Mouse (Mus musculus) liver, embryonic 13.5 days (tissue): ENCODE results near the gene Fgl2. TPM values are rescaled to one million over a fixed set of nuclear protein-coding genes. Genes with fewer than 3 reads are reported as not detected.
A peak's percentile ranks its signal among the peaks of the same experiment; 100 is the strongest.

Experiments used
- ATAC-seq: fragments of 200-750 bp; cut with Nextera tagmentation; 2 replicates; pipeline ENCODE4 v1.8.0; 2017; ENCODE audit warnings: low read depth, mild to moderate bottlenecking, moderate number of reproducible peaks, moderate library complexity
- DNase-seq: peaks from one replicate; pipeline ENCODE4 v3.0.0; 2022
- H3K27ac ChIP-seq: fragments of 300-500 bp; sonication (generic); 2 replicates; pipeline ENCODE4 v1.5.1; 2015; ENCODE audit warnings: moderate library complexity, mild to moderate bottlenecking, inconsistent platforms
- H3K27me3 ChIP-seq: fragments of 300-500 bp; sonication (generic); 2 replicates; pipeline ENCODE4 v1.6.1; 2015; ENCODE audit warnings: mild to moderate bottlenecking, inconsistent platforms
- H3K36me3 ChIP-seq: fragments of 300-500 bp; sonication (generic); 2 replicates; pipeline ENCODE4 v1.6.1; 2015; ENCODE audit warnings: mild to moderate bottlenecking, inconsistent platforms
- H3K4me1 ChIP-seq: fragments of 300-500 bp; sonication (generic); replicated peaks from 2 replicates; pipeline ENCODE4 v1.6.1; 2015; ENCODE audit warnings: inconsistent platforms
- H3K4me2 ChIP-seq: fragments of 300-500 bp; sonication (generic); 2 replicates; pipeline ENCODE4 v1.6.1; 2015; ENCODE audit warnings: inconsistent platforms, mild to moderate bottlenecking, moderate library complexity
- H3K4me3 ChIP-seq: fragments of 300-500 bp; sonication (generic); replicated peaks from 2 replicates; pipeline ENCODE4 v1.5.1; 2015; ENCODE audit warnings: mild to moderate bottlenecking, inconsistent platforms
- H3K9ac ChIP-seq: fragments of 300-500 bp; sonication (generic); 2 replicates; pipeline ENCODE4 v1.6.1; 2015; ENCODE audit warnings: mild to moderate bottlenecking, inconsistent platforms
- H3K9me3 ChIP-seq: fragments of 300-500 bp; sonication (generic); replicated peaks from 2 replicates; pipeline ENCODE4 v1.6.1; 2016; ENCODE audit warnings: inconsistent platforms
- WGBS: fragments of 180-500 bp; shearing (Covaris S2); methylation state at CpG from one replicate; pipeline ENCODE4 v1.1.7; 2015; ENCODE audit not compliant: insufficient replicate concordance; 5-methylcytosine and 5-hydroxymethylcytosine counted together
- polyA plus RNA-seq: library from polyadenylated mRNA; unstranded; fragments of >200 nt; fragmentation: Nextera tagmentation; extraction: Ambion mirVana; gene quantifications from 2 replicates; pipeline ENCODE4 v1.2.1, GENCODE M21; 2015

Fgl2 gene
- polyA plus RNA-seq, 1 experiment from 2014 or later: 1.6 TPM

- Histone ChIP-seq H3K4me1 (0 out of 2 replicates have a peak, but pooled peaks cover 2% of the 10 kb centered on the region), H3K27me3 (no peaks in the 10 kb centered on the region), H3K9ac (no peak overlapping the region), H3K27ac (no peak overlapping the region), H3K9me3 (no peaks in the 10 kb centered on the region), H3K4me3 (no peak overlapping the region), H3K36me3 (no peaks in the 10 kb centered on the region), H3K4me2 (no peak overlapping the region)
- WGBS: 50% methylated on average over 13 of the region's 13 CpGs
- DNase-seq (no peak), ATAC-seq (no peak)
Measured at GRCm38 (mm10) chr5:21384252-21384960, 12.0 kb downstream of the Fgl2 start.

- Histone ChIP-seq H3K4me1 (0 out of 2 replicates have a peak, but pooled peaks cover 2% of the 10 kb centered on the region), H3K9me3 (no peaks in the 10 kb centered on the region), H3K4me2 (no peak overlapping the region), H3K27me3 (no peaks in the 10 kb centered on the region), H3K9ac (no peak overlapping the region), H3K36me3 (no peaks in the 10 kb centered on the region), H3K4me3 (no peak overlapping the region), H3K27ac (no peak overlapping the region)
- ATAC-seq: no peak
- DNase-seq: no peak
- 41% methylated on average over 9 of the region's 9 CpGs for WGBS
Measured at GRCm38 (mm10) chr5:21384976-21385375, 12.5 kb downstream of the Fgl2 start.

GRCm38 (mm10) chr5:21386432-21386831 lies 14.0 kb downstream of the Fgl2 start:
- Histone ChIP-seq H3K27me3 (no peaks in the 10 kb centered on the region), H3K4me2 (no peak overlapping the region), H3K4me3 (no peak overlapping the region), H3K4me1 (0 out of 2 replicates have a peak, but pooled peaks cover 2% of the 10 kb centered on the region), H3K36me3 (no peaks in the 10 kb centered on the region), H3K27ac (no peak overlapping the region), H3K9ac (no peak overlapping the region), H3K9me3 (no peaks in the 10 kb centered on the region)
- no peak for DNase-seq
- no peak for ATAC-seq
- 43% methylated on average over 4 of the region's 4 CpGs for whole genome bisulfite sequencing

- Histone ChIP-seq H3K27me3 (no peaks in the 10 kb centered on the region), H3K4me3 (no peak overlapping the region), H3K9ac (no peak overlapping the region), H3K4me2 (no peak overlapping the region), H3K9me3 (no peaks in the 10 kb centered on the region), H3K27ac (no peak overlapping the region), H3K36me3 (no peaks in the 10 kb centered on the region), H3K4me1 (0 out of 2 replicates have a peak, but pooled peaks cover 2% of the 10 kb centered on the region)
- DNase-seq (no peak), ATAC-seq (no peak)
Measured at GRCm38 (mm10) chr5:21387340-21387739, 14.9 kb downstream of the Fgl2 start.

GRCm38 (mm10) chr5:21388855-21389254 lies 16.4 kb downstream of the Fgl2 start:
- DNase-seq: no peak
- H3K9me3 ChIP-seq: no peaks in the 10 kb centered on the region
- H3K36me3 ChIP-seq: no peaks in the 10 kb centered on the region
- H3K4me2 ChIP-seq: no peak overlapping the region
- H3K4me3 ChIP-seq: no peak overlapping the region
- H3K4me1 ChIP-seq: no peaks in the 10 kb centered on the region
- H3K9ac ChIP-seq: no peak overlapping the region
- no peaks in the 10 kb centered on the region for H3K27me3 ChIP-seq
- H3K27ac ChIP-seq: no peak overlapping the region
- no peak for ATAC-seq
- WGBS: 54% methylated on average over 4 of the region's 4 CpGs

GRCm38 (mm10) chr5:21391616-21392384 lies 19.4 kb downstream of the Fgl2 start:
- no peaks in the 10 kb centered on the region for H3K27me3 ChIP-seq
- no peak overlapping the region for H3K4me3 ChIP-seq
- no peak for DNase-seq
- no peaks in the 10 kb centered on the region for H3K36me3 ChIP-seq
- no peak overlapping the region for H3K27ac ChIP-seq
- H3K4me1 ChIP-seq: peaks cover 9% of the 10 kb centered on the region; the same call in 1 of the 2 replicates
- H3K9ac ChIP-seq: no peak overlapping the region
- ATAC-seq: no peak
- 52% methylated on average over 13 of the region's 13 CpGs for WGBS
- no peaks in the 10 kb centered on the region for H3K9me3 ChIP-seq
- no peak overlapping the region for H3K4me2 ChIP-seq

GRCm38 (mm10) chr5:21394562-21394961 lies 22.1 kb downstream of the Fgl2 start:
- no peaks in the 10 kb centered on the region for H3K36me3 ChIP-seq
- no peak for ATAC-seq
- no peak overlapping the region for H3K27ac ChIP-seq
- no peak for DNase-seq
- 43% methylated on average over 2 of the region's 2 CpGs for WGBS
- H3K9me3 ChIP-seq: no peaks in the 10 kb centered on the region
- H3K4me2 ChIP-seq: no peak overlapping the region
- H3K4me1 ChIP-seq: peaks cover 9% of the 10 kb centered on the region; the same call in 1 of the 2 replicates
- no peaks in the 10 kb centered on the region for H3K27me3 ChIP-seq
- no peak overlapping the region for H3K9ac ChIP-seq
- H3K4me3 ChIP-seq: no peak overlapping the region

- 12% methylated on average over 7 of the region's 7 CpGs for WGBS
- no peaks in the 10 kb centered on the region for H3K9me3 ChIP-seq
- no peaks in the 10 kb centered on the region for H3K36me3 ChIP-seq
- no peak overlapping the region for H3K9ac ChIP-seq
- no peak overlapping the region for H3K4me3 ChIP-seq
- DNase-seq: no peak
- H3K4me1 ChIP-seq: peaks cover 9% of the 10 kb centered on the region; the same call in 1 of the 2 replicates
- H3K4me2 ChIP-seq: no peak overlapping the region
- no peaks in the 10 kb centered on the region for H3K27me3 ChIP-seq
- H3K27ac ChIP-seq: no peak overlapping the region
- peak; percentile 63; the same call in 1 of the 2 replicates for ATAC-seq
Measured at GRCm38 (mm10) chr5:21395205-21395840, 22.9 kb downstream of the Fgl2 start.

- 0 out of 2 replicates have a peak, but pooled peaks cover 8% of the 10 kb centered on the region for H3K4me1 ChIP-seq
- 0 out of 2 replicates have a peak overlapping the region, but pooled peaks have one; percentile 13 for H3K27ac ChIP-seq
- no peak for DNase-seq
- H3K36me3 ChIP-seq: no peaks in the 10 kb centered on the region
- WGBS: 15% methylated on average over 5 of the region's 5 CpGs
- no peaks in the 10 kb centered on the region for H3K27me3 ChIP-seq
- peak overlapping the region; percentile 21 for H3K4me2 ChIP-seq
- no peak overlapping the region for H3K9ac ChIP-seq
- no peak for ATAC-seq
- no peak overlapping the region for H3K4me3 ChIP-seq
- no peaks in the 10 kb centered on the region for H3K9me3 ChIP-seq
Measured at GRCm38 (mm10) chr5:21411261-21411666, 38.8 kb downstream of the Fgl2 start.

GRCm38 (mm10) chr5:21412056-21412455 lies 39.6 kb downstream of the Fgl2 start:
- no peaks in the 10 kb centered on the region for H3K27me3 ChIP-seq
- no peaks in the 10 kb centered on the region for H3K36me3 ChIP-seq
- H3K27ac ChIP-seq: peak overlapping the region; percentile 13; the same call in 1 of the 2 replicates
- no peak overlapping the region for H3K4me2 ChIP-seq
- H3K4me1 ChIP-seq: 0 out of 2 replicates have a peak, but pooled peaks cover 8% of the 10 kb centered on the region
- DNase-seq (no peak), ATAC-seq (no peak)
- H3K4me3 ChIP-seq: no peak overlapping the region
- WGBS: 43% methylated on average over 5 of the region's 5 CpGs
- no peak overlapping the region for H3K9ac ChIP-seq
- no peaks in the 10 kb centered on the region for H3K9me3 ChIP-seq

- H3K9me3 ChIP-seq: no peaks in the 10 kb centered on the region
- no peaks in the 10 kb centered on the region for H3K27me3 ChIP-seq
- no peak overlapping the region for H3K9ac ChIP-seq
- WGBS: 62% methylated on average over 3 of the region's 3 CpGs
- ATAC-seq: no peak
- DNase-seq: no peak
- H3K27ac ChIP-seq: no peak overlapping the region
- no peaks in the 10 kb centered on the region for H3K36me3 ChIP-seq
- no peak overlapping the region for H3K4me3 ChIP-seq
- H3K4me2 ChIP-seq: no peak overlapping the region
- 0 out of 2 replicates have a peak, but pooled peaks cover 8% of the 10 kb centered on the region for H3K4me1 ChIP-seq
Measured at GRCm38 (mm10) chr5:21413322-21413721, 40.9 kb downstream of the Fgl2 start.
